Mouse (Mus musculus): ENCODE measurements around the gene Ssc4d. TPM values are rescaled to one million over a fixed set of nuclear protein-coding genes. Genes with fewer than 3 reads are reported as not detected.
A peak's percentile ranks its signal among the peaks of the same experiment; 100 is the strongest.

Gene Ssc4d
- polyA plus RNA-seq, 1 experiment from 2014 or later, result 3.2 TPM

DNA sequence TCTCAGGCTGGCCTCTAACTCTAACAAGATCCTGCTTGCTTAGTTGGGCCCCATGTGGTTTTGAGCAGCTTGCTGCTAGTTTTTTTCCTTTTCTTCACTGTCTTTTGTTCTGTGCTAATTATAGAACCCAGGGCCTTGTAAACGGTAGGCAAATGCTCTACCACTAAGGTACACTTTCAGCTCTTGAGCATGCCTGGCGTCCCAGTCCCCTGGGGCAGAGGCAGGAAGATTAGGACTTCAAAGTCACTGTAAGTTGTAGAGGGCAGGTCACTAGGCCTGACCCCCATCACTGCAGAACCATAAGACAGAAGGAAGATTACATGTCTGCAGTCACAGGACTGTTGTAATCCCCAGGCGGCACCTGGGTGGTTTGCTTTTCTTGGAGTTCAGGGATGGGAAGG is 28.4 kb upstream of the Ssc4d start:
- Histone ChIP-seq H3K27me3 (ENCODE audit: control insufficient read depth, insufficient read depth, low read depth, low read length) (no peaks in the 10 kb centered on the region), H3K4me3 (ENCODE audit: low read length) (no peak overlapping the region), H3K9ac (ENCODE audit: low read length) (no peak overlapping the region), H3K4me2 (ENCODE audit: low read depth, low read length) (no peak overlapping the region), H3K36me3 (ENCODE audit: control insufficient read depth, insufficient read depth, low read length) (peaks cover 26% of the 10 kb centered on the region), H3K27ac (ENCODE audit: low read length) (peak overlapping the region; percentile 67; the same call in 1 of the 2 replicates), H3K9me3 (ENCODE audit: control insufficient read depth, low read length) (no peaks in the 10 kb centered on the region), H3K4me1 (replicated peaks; ENCODE audit: control insufficient read depth, insufficient read depth, low read length) (peaks cover 3% of the 10 kb centered on the region; the same call in 1 of the 2 replicates)
- WGBS, result 35% methylated on average over 3 of the region's 3 CpGs
- peak; percentile 17 for ATAC-seq (ENCODE audit: low read depth)

DNA sequence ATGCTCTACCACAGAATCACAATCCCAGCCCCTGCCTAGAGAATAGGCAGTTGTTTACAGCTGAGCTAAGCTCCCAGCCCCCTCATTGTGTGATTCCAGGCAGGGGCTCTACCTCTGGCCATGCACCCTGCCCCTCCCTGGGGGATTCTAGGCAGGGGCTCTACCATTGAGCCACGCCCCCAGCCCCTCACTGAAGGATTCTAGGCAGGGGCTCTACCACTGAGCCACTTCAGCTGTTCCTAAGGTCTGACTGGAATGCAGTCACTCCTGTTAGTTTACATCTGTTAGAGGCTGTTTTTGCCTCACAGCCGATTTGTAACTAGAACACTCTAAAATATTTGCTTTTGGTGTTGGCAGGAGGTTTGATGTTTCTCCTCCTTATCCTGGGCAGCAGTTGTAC is 28.0 kb upstream of the Ssc4d start:
- H3K9me3 ChIP-seq (ENCODE audit: control insufficient read depth, low read length), result no peaks in the 10 kb centered on the region
- peak; percentile 75 for ATAC-seq (ENCODE audit: low read depth)
- H3K4me2 ChIP-seq (ENCODE audit: low read depth, low read length), result no peak overlapping the region
- H3K4me3 ChIP-seq (ENCODE audit: low read length), result no peak overlapping the region
- H3K27me3 ChIP-seq (ENCODE audit: control insufficient read depth, insufficient read depth, low read depth, low read length), result no peaks in the 10 kb centered on the region
- H3K36me3 ChIP-seq (ENCODE audit: control insufficient read depth, insufficient read depth, low read length), result peaks cover 30% of the 10 kb centered on the region
- 55% methylated on average over 2 of the region's 2 CpGs for WGBS
- H3K27ac ChIP-seq (ENCODE audit: low read length), result peak overlapping the region; percentile 67; the same call in 1 of the 2 replicates
- peaks cover 3% of the 10 kb centered on the region; the same call in 1 of the 2 replicates for H3K4me1 ChIP-seq (replicated peaks; ENCODE audit: control insufficient read depth, insufficient read depth, low read length)
- H3K9ac ChIP-seq (ENCODE audit: low read length), result no peak overlapping the region

GRCm38 (mm10) chr5:136001222-136001621 is 26.9 kb upstream of the Ssc4d start:
- WGBS, result 86% methylated on average over 6 of the region's 6 CpGs
- H3K4me1 ChIP-seq (replicated peaks; ENCODE audit: control insufficient read depth, insufficient read depth, low read length), result peaks cover 3% of the 10 kb centered on the region; the same call in 1 of the 2 replicates
- no peak overlapping the region for H3K27ac ChIP-seq (ENCODE audit: low read length)
- no peak overlapping the region for H3K9ac ChIP-seq (ENCODE audit: low read length)
- no peak for ATAC-seq (ENCODE audit: low read depth)
- no peaks in the 10 kb centered on the region for H3K9me3 ChIP-seq (ENCODE audit: control insufficient read depth, low read length)
- no peak overlapping the region for H3K4me3 ChIP-seq (ENCODE audit: low read length)
- H3K36me3 ChIP-seq (ENCODE audit: control insufficient read depth, insufficient read depth, low read length), result peaks cover 34% of the 10 kb centered on the region
- H3K27me3 ChIP-seq (ENCODE audit: control insufficient read depth, insufficient read depth, low read depth, low read length), result no peaks in the 10 kb centered on the region
- no peak overlapping the region for H3K4me2 ChIP-seq (ENCODE audit: low read depth, low read length)

DNA sequence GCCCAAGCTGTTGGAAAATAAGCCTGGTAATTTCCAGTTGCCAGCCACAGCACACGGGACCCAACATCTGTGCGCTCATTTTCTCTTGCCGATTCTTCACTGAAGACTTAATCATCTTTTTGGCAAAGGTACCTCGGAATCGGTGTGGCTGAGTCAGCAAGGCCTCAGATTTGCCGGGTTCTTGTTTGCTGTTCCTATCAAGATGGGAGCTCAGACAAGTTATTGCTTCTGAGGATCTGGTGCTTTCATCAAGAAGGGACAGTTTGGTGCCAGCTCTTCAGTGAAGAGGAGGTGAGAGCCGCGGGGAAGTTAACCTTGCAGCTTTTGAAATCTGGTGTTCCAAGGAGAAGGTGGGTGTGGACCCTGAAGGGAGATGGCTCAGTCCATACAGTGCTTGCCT is 21.8 kb upstream of the Ssc4d start:
- WGBS, result 78% methylated on average over 8 of the region's 8 CpGs
- H3K27ac ChIP-seq (ENCODE audit: low read length), result no peak overlapping the region
- peaks cover 21% of the 10 kb centered on the region for H3K36me3 ChIP-seq (ENCODE audit: control insufficient read depth, insufficient read depth, low read length)
- no peak overlapping the region for H3K4me2 ChIP-seq (ENCODE audit: low read depth, low read length)
- H3K9ac ChIP-seq (ENCODE audit: low read length), result no peak overlapping the region
- no peak overlapping the region for H3K4me3 ChIP-seq (ENCODE audit: low read length)
- ATAC-seq (ENCODE audit: low read depth), result no peak
- H3K9me3 ChIP-seq (ENCODE audit: control insufficient read depth, low read length), result no peaks in the 10 kb centered on the region
- peaks cover 8% of the 10 kb centered on the region for H3K4me1 ChIP-seq (replicated peaks; ENCODE audit: control insufficient read depth, insufficient read depth, low read length)
- H3K27me3 ChIP-seq (ENCODE audit: control insufficient read depth, insufficient read depth, low read depth, low read length), result no peaks in the 10 kb centered on the region

DNA sequence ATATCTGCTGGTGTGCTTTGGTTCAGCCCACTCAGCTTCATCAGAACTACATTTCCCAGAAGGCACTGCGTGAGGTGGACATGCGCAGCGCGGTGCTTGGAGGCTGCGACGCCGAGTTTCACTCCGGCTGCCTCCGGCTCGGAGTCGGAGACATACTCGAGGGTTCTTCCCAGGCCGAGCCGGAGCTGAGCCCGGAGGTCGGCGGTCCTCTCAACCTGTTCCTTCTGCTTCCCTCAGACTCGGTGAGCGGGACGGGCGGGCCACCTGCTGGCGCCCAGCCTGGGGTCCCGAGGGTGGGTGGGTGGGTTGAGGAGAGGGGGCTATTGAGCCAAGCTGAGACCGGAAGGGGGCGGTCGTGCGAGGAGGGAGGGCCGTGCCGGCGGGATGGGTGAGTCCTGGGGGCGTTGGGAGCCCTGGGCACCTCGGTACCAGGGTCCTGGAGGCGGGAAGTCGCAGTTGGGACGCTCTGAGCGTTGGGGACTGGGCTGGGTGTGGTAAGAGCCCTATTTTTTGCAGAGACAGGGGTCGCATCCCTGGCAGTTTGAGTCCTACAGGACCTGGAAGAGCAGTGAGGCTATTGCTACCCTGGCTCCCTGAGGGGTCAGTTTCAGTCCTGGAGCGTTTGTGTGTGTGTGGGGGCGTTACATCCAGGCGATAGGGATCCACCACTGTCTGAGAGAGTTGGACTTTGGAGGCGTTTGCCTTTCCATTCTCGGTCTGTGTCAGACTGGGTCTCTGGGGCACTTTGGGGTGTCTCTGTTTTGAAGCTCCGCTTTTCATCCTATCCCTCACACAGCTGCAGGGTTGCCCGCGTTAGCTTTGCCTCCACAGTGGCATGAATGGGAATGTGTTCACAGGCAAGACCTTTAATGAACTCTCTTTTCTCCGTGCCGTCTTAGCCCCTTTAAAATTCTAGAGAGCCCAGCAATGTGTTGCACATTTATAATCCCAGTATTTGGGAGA is 20.7 kb upstream of the Ssc4d start, which contains the start of gene Dtx2:
Dtx2 (plus strand) TSS at position 76 of the 963 bp plus-strand sequence.
- peak within 1 kb of the TSS; percentile 87 for H3K4me2 ChIP-seq (ENCODE audit: low read depth, low read length)
- H3K27ac ChIP-seq (ENCODE audit: low read length), result peak within 1 kb of the TSS; percentile 89
- peak within 1 kb of the TSS; percentile 71 for H3K4me3 ChIP-seq (ENCODE audit: low read length)
- peaks cover 21% of the 10 kb centered on the region for H3K36me3 ChIP-seq (ENCODE audit: control insufficient read depth, insufficient read depth, low read length)
- H3K4me1 ChIP-seq (replicated peaks; ENCODE audit: control insufficient read depth, insufficient read depth, low read length), result peaks cover 8% of the 10 kb centered on the region
- H3K9ac ChIP-seq (ENCODE audit: low read length), result peak within 1 kb of the TSS; percentile 79
- under 1% methylated on average over 42 of the region's 47 CpGs for WGBS
- no peaks in the 10 kb centered on the region for H3K27me3 ChIP-seq (ENCODE audit: control insufficient read depth, insufficient read depth, low read depth, low read length)
- ATAC-seq (ENCODE audit: low read depth), result peak; percentile 96
- no peaks in the 10 kb centered on the region for H3K9me3 ChIP-seq (ENCODE audit: control insufficient read depth, low read length)

DNA sequence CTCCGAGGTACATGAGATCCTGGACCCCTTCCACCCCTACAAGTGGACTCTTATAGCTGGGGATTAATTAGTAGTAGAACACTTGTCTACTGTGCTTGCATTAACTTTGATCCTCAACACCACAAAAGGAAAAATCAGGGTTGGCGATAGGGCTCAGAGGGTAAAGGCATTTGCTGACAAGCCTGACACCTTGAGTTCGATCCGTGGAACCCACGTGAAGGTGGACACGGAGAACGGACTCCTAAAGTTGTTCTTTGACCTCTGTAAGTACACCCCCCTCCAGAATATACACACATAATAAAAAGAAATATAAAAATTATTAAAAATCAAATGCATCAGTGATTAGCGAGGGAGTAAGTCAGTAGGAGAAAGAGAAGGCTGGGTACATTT is 20.0 kb upstream of the Ssc4d start:
- H3K9me3 ChIP-seq (ENCODE audit: control insufficient read depth, low read length), result no peaks in the 10 kb centered on the region
- no peak overlapping the region for H3K4me3 ChIP-seq (ENCODE audit: low read length)
- H3K4me2 ChIP-seq (ENCODE audit: low read depth, low read length), result 0 out of 2 replicates have a peak overlapping the region, but pooled peaks have one; percentile 14
- H3K36me3 ChIP-seq (ENCODE audit: control insufficient read depth, insufficient read depth, low read length), result peaks cover 21% of the 10 kb centered on the region
- WGBS, result 57% methylated on average over 8 of the region's 8 CpGs
- H3K4me1 ChIP-seq (replicated peaks; ENCODE audit: control insufficient read depth, insufficient read depth, low read length), result peaks cover 8% of the 10 kb centered on the region
- H3K27ac ChIP-seq (ENCODE audit: low read length), result no peak overlapping the region
- ATAC-seq (ENCODE audit: low read depth), result no peak; the same call in 1 of the 2 replicates
- no peaks in the 10 kb centered on the region for H3K27me3 ChIP-seq (ENCODE audit: control insufficient read depth, insufficient read depth, low read depth, low read length)
- no peak overlapping the region for H3K9ac ChIP-seq (ENCODE audit: low read length)

GRCm38 (mm10) chr5:135993381-135993965 is 19.1 kb upstream of the Ssc4d start:
- Histone ChIP-seq H3K27me3 (ENCODE audit: control insufficient read depth, insufficient read depth, low read depth, low read length) (no peaks in the 10 kb centered on the region), H3K27ac (ENCODE audit: low read length) (no peak overlapping the region), H3K9me3 (ENCODE audit: control insufficient read depth, low read length) (no peaks in the 10 kb centered on the region), H3K36me3 (ENCODE audit: control insufficient read depth, insufficient read depth, low read length) (peaks cover 15% of the 10 kb centered on the region), H3K4me2 (ENCODE audit: low read depth, low read length) (no peak overlapping the region), H3K4me3 (ENCODE audit: low read length) (no peak overlapping the region), H3K4me1 (replicated peaks; ENCODE audit: control insufficient read depth, insufficient read depth, low read length) (peaks cover 8% of the 10 kb centered on the region), H3K9ac (ENCODE audit: low read length) (no peak overlapping the region)
- ATAC-seq (ENCODE audit: low read depth), result no peak
- 43% methylated on average over 5 of the region's 5 CpGs for WGBS

GRCm38 (mm10) chr5:135990601-135991000 is 16.3 kb upstream of the Ssc4d start:
- ATAC-seq (ENCODE audit: low read depth), result no peak
- no peak overlapping the region for H3K9ac ChIP-seq (ENCODE audit: low read length)
- H3K36me3 ChIP-seq (ENCODE audit: control insufficient read depth, insufficient read depth, low read length), result no peaks in the 10 kb centered on the region
- WGBS, result 71% methylated on average over 5 of the region's 5 CpGs
- no peak overlapping the region for H3K4me2 ChIP-seq (ENCODE audit: low read depth, low read length)
- H3K27ac ChIP-seq (ENCODE audit: low read length), result no peak overlapping the region
- no peaks in the 10 kb centered on the region for H3K27me3 ChIP-seq (ENCODE audit: control insufficient read depth, insufficient read depth, low read depth, low read length)
- H3K4me1 ChIP-seq (replicated peaks; ENCODE audit: control insufficient read depth, insufficient read depth, low read length), result peaks cover 4% of the 10 kb centered on the region
- H3K9me3 ChIP-seq (ENCODE audit: control insufficient read depth, low read length), result no peaks in the 10 kb centered on the region
- H3K4me3 ChIP-seq (ENCODE audit: low read length), result no peak overlapping the region

DNA sequence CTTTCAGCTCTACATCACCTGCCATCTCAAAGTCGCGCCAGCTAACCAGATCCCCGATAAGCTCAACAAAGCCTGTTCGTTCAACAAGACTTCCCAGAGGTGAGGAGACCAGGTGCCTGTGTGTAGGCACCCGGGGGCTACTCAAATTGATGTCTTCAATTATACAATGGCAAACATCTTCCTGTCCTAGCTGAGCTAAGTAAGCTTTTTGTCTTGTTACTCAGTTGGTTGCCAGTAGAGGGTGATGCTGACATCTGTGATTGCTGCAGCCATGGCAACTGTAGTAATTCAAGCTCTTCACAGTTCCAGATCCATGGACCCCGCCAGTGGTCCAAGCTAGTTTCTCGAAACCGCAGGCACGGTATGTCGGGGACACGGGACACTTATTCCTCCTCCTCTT is 12.9 kb upstream of the Ssc4d start:
- no peaks in the 10 kb centered on the region for H3K9me3 ChIP-seq (ENCODE audit: control insufficient read depth, low read length)
- WGBS, result 46% methylated on average over 11 of the region's 11 CpGs
- no peak overlapping the region for H3K4me3 ChIP-seq (ENCODE audit: low read length)
- no peaks in the 10 kb centered on the region for H3K36me3 ChIP-seq (ENCODE audit: control insufficient read depth, insufficient read depth, low read length)
- no peaks in the 10 kb centered on the region for H3K4me1 ChIP-seq (replicated peaks; ENCODE audit: control insufficient read depth, insufficient read depth, low read length)
- no peak overlapping the region for H3K9ac ChIP-seq (ENCODE audit: low read length)
- ATAC-seq (ENCODE audit: low read depth), result no peak
- no peak overlapping the region for H3K4me2 ChIP-seq (ENCODE audit: low read depth, low read length)
- H3K27ac ChIP-seq (ENCODE audit: low read length), result no peak overlapping the region
- H3K27me3 ChIP-seq (ENCODE audit: control insufficient read depth, insufficient read depth, low read depth, low read length), result no peaks in the 10 kb centered on the region
